Mouse (Mus musculus): ENCODE results near the gene Rin1.
"Not testable (repeated sequence)": the region's sequence is repeated elsewhere in the genome, so short reads cannot be mapped to it uniquely, and the experiment has no call there.

DNA sequence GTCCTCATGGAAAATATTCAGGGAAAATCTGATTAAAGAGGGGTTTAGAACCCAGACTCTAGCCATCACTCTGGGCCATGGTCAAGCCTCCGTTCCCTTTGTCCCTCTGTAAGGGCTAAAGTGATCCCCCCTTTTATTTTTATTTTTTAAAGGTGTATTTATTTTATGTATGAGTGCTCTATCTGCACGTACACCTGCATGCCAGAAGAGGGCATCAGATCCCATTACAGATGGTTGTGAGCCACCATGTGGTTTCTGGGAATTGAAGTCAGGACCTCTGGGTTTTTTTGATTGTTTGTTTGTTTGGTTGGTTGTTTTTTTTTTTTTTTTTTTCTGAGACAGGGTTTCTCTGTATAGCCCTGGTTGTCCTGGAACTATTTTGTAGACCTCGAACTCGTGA lies 36.3 kb downstream of the Rin1 start:
- not testable (repeated sequence) for TF ChIP-seq POLR2AphosphoS2 (IDR thresholded peaks at IDR 0.05; ENCODE audit: low read depth, low read length); BHLHE40 (IDR thresholded peaks at IDR 0.05; ENCODE audit: low read depth, low read length); RAD21 (IDR thresholded peaks at IDR 0.05; ENCODE audit: low read depth, low read length); EP300 (IDR thresholded peaks at IDR 0.05; ENCODE audit: low read length); RCOR1 (conservative IDR thresholded peaks at IDR 0.05; ENCODE audit: low read depth, low read length); POLR2A (IDR thresholded peaks at IDR 0.05; ENCODE audit: low read depth, low read length); MEF2A (IDR thresholded peaks at IDR 0.05; ENCODE audit: borderline replicate concordance, low read depth, low read length); CHD2 (IDR thresholded peaks at IDR 0.05; ENCODE audit: low read length); SMC3 (IDR thresholded peaks at IDR 0.05; ENCODE audit: low read depth, low read length); E2F4 (IDR thresholded peaks at IDR 0.05; ENCODE audit: insufficient replicate concordance, low read depth, low read length)
- TF ChIP-seq CTCF (conservative IDR thresholded peaks at IDR 0.05 in 1 of 2, IDR thresholded peaks at IDR 0.05 in 1 of 2; ENCODE audit: low read depth in 2 of 2, low read length in 2 of 2) = peak in 1 of 2 experiments; percentile 34; a peak in 2 of 4 replicates

Data from CH12.LX (cell line).